In genomic region chr3:122807313-122807712, GRCm38 (mm10) we compare ENCODE assay signal across 20 mouse cellular contexts.
DNase-seq lines count a peak whose midpoint lies in the region; ATAC-seq lines count a peak whose summit lies in the region.
"Had no signal": no experiment of that assay in that cellular context is flagged by ENCODE, and none has a peak within 500 bp of the region (broad histone marks: within the 10 kb centered on the region; RNA-seq: fewer than 3 reads in every experiment).

No protein-coding gene starts in this region.

- no peak overlapping the region for H3K4me2 ChIP-seq in hindbrain, embryonic 13.5 days
- H3K4me2 ChIP-seq: embryonic facial prominence, embryonic 13.5 days; heart, embryonic 11.5 days; hindbrain, embryonic 14.5 days; limb, embryonic 12.5 days; liver, embryonic 12.5 days had no signal

- no peaks in the 10 kb centered on the region for H3K27me3 ChIP-seq in hindbrain, embryonic 13.5 days
- H3K27me3 ChIP-seq: embryonic facial prominence, embryonic 13.5 days; limb, embryonic 12.5 days; liver, embryonic 12.5 days had no signal

- no peaks in the 10 kb centered on the region for H3K4me1 ChIP-seq in hindbrain, embryonic 13.5 days (replicated peaks)
- H3K4me1 ChIP-seq: limb, embryonic 12.5 days; liver, embryonic 12.5 days had no signal

- WGBS in hindbrain, embryonic 13.5 days = 75% methylated on average over 8 of the region's 8 CpGs

- H3K36me3 ChIP-seq in hindbrain, embryonic 13.5 days = no peaks in the 10 kb centered on the region

- DNase-seq in layer of hippocampus, adult 11-12 months (ENCODE audit: low spot score) = peak; percentile 41
- no peak for DNase-seq in layer of hippocampus, postnatal 10 days (ENCODE audit: low spot score in 2 of 2)
- DNase-seq in right cerebral cortex, postnatal 36 days (ENCODE audit: low spot score in 2 of 2) = peak; percentile 1 to 16
- no peak for DNase-seq in right cerebral cortex, postnatal 14 days
- DNase-seq in layer of hippocampus, adult 8-10 months (ENCODE audit: low spot score in 2 of 2) = peak; percentile 32 to 40
- no peak for DNase-seq in ovary, adult 18-20 months (ENCODE audit: low spot score)
- DNase-seq: adrenal gland, adult 2 months; cerebellum, adult 9-10 months; gastrocnemius, adult 2 months; kidney, adult 8-10 months; kidney, postnatal 14 days; lung, adult 2 months; lung, postnatal 36 days; thymus, postnatal 25 days had no signal

- ATAC-seq in hindbrain, embryonic 13.5 days (ENCODE audit: low FRiP score) = no peak
- ATAC-seq: liver, embryonic 12.5 days had no signal

- no peak overlapping the region for H3K4me3 ChIP-seq in hindbrain, embryonic 13.5 days
- H3K4me3 ChIP-seq: embryonic facial prominence, embryonic 13.5 days; gastrocnemius, adult 2 months; limb, embryonic 12.5 days; liver, embryonic 12.5 days had no signal

- no peak overlapping the region for H3K27ac ChIP-seq in hindbrain, embryonic 13.5 days
- H3K27ac ChIP-seq: embryonic facial prominence, embryonic 13.5 days; gastrocnemius, adult 2 months; hindbrain, embryonic 14.5 days; limb, embryonic 12.5 days; liver, embryonic 12.5 days had no signal

- no peaks in the 10 kb centered on the region for H3K9me3 ChIP-seq in hindbrain, embryonic 13.5 days
- H3K9me3 ChIP-seq: limb, embryonic 12.5 days; liver, embryonic 12.5 days had no signal

- no peak overlapping the region for H3K9ac ChIP-seq in hindbrain, embryonic 13.5 days
- H3K9ac ChIP-seq: embryonic facial prominence, embryonic 13.5 days; hindbrain, embryonic 14.5 days; limb, embryonic 12.5 days; liver, embryonic 12.5 days had no signal

Comparison
In these comparisons a context has a peak if more than half of its experiments do, and no peak if none do; other contexts are left out.
1. DNase-seq: peak in layer of hippocampus, adult 11-12 months (single experiment), right cerebral cortex, postnatal 36 days (2 of 2) and layer of hippocampus, adult 8-10 months (2 of 2); none in layer of hippocampus, postnatal 10 days (0 of 2), right cerebral cortex, postnatal 14 days (single experiment) and ovary, adult 18-20 months (single experiment).